Mouse (Mus musculus): ENCODE measurements around the gene 1700028J19Rik.
"Not testable (repeated sequence)": the region's sequence is repeated elsewhere in the genome, so short reads cannot be mapped to it uniquely, and the experiment has no call there.

The 1700028J19Rik gene

DNA sequence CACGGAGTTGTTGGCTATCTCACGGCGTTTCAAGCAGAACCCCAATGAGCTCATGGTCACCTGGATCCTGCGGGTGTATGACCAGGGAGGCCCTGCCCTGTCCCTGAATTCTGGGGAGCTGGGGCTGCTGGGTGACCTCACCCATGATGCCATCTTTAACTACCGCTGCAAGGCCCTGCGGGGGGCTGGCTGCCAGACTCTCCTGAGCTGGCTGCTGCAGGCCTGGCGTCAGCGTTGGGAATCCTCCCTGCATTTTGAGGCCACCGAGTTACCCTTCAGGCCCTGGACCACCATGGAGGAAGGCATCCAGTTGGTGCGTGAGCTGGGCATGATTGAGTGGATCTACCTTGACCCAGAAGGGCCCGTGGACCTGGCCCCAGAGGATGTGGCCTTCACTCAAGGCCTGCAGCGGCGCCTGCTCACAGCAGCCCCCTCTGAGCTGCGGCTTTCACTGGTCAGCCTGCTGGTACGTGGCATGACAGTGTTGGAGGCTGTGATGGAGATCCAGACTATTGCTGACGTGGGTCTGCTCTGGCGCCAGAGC is 4.3 kb upstream of the 1700028J19Rik start:
- not testable (repeated sequence) for DNase-seq (ENCODE audit: low spot score in 2 of 2)

DNA sequence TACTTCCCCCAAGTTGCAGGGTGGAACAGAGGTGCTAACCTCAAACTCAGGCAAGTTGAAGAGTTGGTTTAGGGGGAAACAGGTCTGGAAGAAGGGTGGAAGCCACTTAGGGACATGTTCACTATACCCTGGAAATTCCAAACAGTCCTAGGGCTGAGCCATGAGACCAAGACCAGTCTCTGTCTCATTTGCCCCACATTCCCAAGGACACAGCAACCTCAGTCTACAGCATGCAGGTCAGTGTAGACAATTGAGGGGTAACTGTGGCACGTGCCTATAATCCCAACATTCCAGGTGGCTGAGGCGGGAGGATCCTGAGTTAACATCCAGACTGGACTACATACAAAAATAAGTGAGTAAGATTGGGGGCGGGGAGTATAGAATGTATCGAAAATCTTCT is 2.8 kb upstream of the 1700028J19Rik start:
- no peak for DNase-seq (ENCODE audit: low spot score in 2 of 2)

DNA sequence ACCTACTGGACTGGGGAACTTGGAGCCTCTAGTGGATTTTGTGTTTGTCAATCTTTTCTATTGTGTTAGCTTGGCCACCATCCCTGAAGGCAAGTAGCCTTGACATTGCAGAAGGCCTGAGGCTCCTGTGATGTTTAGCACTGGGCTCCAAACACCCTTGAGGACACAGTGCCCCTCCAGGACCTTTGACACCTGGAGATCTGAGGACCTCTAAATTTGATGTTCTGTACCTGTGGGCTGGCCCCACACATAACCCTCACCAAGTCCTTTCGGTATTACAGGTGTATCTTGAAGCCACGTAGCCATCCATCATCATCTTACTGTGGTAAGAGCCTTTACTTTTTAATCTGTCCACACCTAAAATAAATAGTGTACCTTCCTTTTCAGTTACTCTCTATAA is 1.5 kb upstream of the 1700028J19Rik start:
- no peak for DNase-seq (ENCODE audit: low spot score in 2 of 2)

DNA sequence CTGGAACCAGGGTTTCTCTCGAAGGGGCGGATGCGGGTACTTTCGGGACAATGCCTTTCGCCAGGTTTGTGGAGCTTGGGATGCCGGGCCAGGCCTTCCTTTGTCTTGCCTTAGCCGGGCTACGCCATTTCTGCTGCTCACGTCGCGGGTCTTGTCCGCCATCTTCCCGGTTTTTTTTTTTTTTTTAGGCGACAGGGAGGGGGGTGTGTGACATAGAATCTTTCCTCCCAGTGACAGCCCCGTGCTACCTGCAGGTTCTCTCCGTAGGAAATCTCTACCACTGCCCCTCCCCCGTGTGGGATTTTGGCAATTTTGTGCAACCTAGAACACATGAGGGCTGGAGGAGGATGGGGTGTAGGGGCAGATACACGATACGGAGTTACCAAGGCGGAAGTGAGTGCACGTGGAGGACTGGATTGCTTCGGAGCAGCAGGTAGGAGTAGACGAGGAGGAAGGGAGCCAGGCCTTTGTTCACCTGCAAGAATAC is 532 bp upstream of the 1700028J19Rik start:
- peak; percentile 32 to 70 for DNase-seq (ENCODE audit: low spot score in 2 of 2)

DNA sequence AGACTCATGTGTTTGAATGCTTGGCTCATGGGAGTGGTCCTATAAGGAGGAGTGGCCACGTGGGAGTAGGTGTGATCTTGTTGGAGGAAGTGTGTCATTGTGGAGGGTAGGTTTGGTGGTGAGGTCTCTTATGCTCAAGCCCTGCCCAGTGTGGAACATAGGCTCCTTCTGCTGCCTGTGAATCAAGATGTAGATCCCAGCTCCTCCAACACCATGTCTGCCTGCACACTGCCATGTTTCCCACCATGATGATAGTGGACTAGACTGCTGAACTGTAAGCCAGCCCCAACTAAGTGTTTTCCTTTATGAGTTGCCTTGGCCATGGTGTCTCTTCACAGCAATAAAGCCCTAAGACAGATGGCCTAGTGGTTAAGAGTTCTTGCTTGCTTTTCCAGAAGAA is 2.4 kb downstream of the 1700028J19Rik start:
- DNase-seq (ENCODE audit: low spot score in 2 of 2) = no peak

DNA sequence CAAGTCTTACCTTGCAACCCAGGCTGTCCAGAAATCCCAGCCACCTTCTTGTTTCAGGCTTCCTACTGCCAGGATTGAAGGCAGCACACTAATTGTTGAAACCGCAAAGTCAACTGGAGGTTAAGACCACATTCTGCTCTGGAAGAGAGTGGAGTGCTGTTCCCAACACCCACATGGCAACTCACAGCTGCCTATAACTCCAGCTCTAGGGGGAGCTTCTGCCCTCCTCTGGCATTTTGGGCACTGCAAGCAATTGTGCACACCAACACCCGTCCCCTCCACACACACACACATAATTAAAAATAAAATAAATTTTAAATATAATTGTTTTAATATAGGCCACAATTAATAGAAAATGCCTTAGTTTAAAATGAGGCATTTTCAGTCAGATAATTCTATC is 5.3 kb downstream of the 1700028J19Rik start:
- DNase-seq (ENCODE audit: low spot score in 2 of 2) = no peak

- no peak for DNase-seq (ENCODE audit: low spot score in 2 of 2)
Observed at GRCm38 (mm10) chr7:44240712-44241111, 5.8 kb downstream of the 1700028J19Rik start.

DNA sequence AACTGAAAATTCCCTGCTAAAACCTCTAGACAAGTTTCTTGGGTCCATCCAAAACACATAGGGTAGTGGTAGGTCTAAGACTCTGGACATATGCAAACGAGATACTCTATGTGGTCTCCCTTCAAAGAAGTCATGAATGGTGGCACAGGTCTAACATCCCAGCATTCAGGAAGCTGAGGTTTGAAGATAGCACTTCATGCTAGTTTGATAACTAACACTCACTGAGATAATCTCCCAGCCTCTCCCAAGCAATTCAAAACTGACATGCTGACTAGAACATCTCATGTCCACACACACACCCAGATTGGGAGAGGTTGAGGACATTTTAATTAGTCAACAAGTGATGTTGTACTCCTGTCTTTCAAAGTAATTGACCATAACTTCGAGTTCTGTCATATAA is 6.6 kb downstream of the 1700028J19Rik start:
- no peak for DNase-seq (ENCODE audit: low spot score in 2 of 2)

GRCm38 (mm10) chr7:44235909-44236308 is 10.6 kb downstream of the 1700028J19Rik start, which contains the start of gene Gm36864:
TSS of gene Gm36864 (plus strand) at chr7:44236177.
- no peak for DNase-seq (ENCODE audit: low spot score in 2 of 2)

- DNase-seq (ENCODE audit: low spot score in 2 of 2) = no peak
Observed at GRCm38 (mm10) chr7:44225076-44225475, 21.4 kb downstream of the 1700028J19Rik start, which contains the start of gene Klk1. TSS of gene Klk1 (plus strand) at chr7:44225360.

DNA sequence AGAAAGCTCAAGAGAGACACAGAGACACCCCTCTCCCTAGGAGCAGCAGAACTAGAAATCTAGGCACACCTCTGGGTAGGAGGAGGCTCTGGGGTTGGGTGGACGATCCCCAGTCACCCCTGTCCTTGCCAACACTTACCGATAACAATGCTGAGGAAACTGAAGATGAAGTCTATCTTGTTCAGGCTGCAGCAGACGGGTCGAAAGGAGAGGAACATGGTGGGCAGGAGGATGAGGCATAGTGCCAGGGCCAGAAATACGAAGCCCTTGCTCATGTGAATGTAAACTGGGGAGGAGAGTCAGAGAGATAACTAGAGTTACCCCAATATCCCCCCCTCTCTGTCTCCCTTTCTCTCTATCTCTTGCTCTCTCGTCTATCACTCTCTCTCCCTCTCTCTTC is 24.2 kb downstream of the 1700028J19Rik start:
- DNase-seq (ENCODE audit: low spot score in 2 of 2) = not testable (repeated sequence)

DNA sequence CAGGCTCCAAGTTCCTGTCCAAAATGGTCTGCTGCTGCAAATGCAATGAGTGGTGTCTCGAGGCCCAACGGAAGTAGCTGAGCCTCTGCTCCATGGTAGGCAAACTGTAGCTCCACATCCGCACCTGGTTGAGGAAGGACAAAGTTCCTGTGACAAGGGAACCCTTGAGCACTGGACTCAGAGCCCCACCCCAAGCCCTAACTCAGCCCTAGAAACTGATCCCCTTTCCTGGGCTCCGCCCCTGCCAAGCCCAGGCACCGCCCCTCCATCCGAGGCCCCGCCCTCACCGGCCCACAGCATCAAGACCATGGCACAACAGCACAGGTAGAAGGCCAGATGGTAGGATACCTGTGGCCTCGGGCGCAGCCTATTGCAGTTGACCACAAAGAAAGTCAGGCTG is 24.9 kb downstream of the 1700028J19Rik start:
- not testable (repeated sequence) for DNase-seq (ENCODE audit: low spot score in 2 of 2)

GRCm38 (mm10) chr7:44215645-44216044 is 30.9 kb downstream of the 1700028J19Rik start, which contains the start of gene Klk1b5:
TSS of gene Klk1b5 (plus strand) at chr7:44215945.
- DNase-seq (ENCODE audit: low spot score in 2 of 2) = no peak

DNA sequence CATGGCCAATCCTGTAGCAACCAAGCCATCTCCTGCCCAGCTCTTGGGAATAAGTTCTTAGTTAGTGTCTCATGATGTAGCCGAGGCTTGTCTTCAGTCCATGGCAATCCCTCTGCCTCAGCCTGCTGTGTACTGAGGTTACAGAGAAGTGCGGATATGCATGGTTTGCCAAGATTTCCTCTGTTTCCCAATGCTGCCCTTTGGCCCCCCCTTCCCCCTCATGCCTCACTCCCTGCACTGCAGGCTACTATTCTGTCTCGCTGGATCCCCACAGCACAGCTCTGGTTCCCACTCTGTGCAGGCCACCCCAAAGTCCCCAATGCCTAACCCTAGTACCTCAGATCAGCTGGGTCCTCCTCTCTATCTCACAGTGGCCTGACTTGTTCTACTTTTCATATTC is 38.2 kb downstream of the 1700028J19Rik start:
- DNase-seq (ENCODE audit: low spot score in 2 of 2) = no peak

GRCm38 (mm10) chr7:44207135-44207534 is 39.4 kb downstream of the 1700028J19Rik start, which contains the start of gene Klk1b4:
TSS of gene Klk1b4 (plus strand) at chr7:44207435.
- DNase-seq (ENCODE audit: low spot score in 2 of 2) = not testable (repeated sequence)

DNA sequence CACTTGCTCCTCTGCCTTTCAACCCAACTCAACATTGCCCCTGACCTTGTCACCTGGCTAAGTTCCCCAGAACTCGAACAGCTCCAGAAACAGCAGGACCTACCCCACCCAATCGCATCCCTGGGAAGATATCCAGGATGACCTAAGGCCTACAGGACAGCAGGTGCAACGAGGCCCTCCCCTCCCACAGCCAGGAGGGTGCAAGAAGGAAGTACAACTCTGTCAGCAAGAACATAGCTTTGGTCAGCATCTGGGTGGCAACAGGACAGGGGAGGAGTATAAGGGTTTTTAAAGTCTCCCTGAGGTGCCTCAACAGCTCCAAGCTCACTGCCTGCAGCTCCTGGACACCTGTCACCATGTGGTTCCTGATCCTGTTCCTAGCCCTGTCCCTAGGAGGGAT is 48.6 kb downstream of the 1700028J19Rik start, which contains the start of gene Klk1b3:
Klk1b3 (plus strand) TSS at position 301 of the 400 bp plus-strand sequence.
- DNase-seq (ENCODE audit: low spot score in 2 of 2) = no peak

GRCm38 (mm10) chr7:44193466-44193865 is 53.0 kb downstream of the 1700028J19Rik start:
- not testable (repeated sequence) for DNase-seq (ENCODE audit: low spot score in 2 of 2)

DNA sequence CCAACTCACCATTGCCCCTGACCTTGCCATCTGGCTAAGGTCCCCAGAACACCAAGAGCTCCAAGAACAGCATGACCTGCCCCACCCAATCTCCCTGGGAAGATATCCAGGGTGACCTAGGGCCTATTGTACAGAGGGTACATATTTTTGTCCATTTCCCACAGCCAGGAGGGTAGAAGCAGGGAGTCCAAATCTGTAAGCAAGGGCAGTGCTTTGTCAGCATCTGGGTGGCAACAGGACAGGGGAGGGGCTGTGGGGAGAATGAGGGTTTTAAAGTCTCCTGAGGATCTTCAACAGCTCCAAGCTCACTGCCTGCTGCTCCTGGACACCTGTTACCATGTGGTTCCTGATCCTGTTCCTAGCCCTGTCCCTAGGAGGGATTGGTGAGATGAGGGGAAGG is 58.6 kb downstream of the 1700028J19Rik start, which contains the start of gene Klk1b24:
Klk1b24 (plus strand) TSS at position 301 of the 400 bp plus-strand sequence.
- DNase-seq (ENCODE audit: low spot score in 2 of 2) = not testable (repeated sequence)

DNA sequence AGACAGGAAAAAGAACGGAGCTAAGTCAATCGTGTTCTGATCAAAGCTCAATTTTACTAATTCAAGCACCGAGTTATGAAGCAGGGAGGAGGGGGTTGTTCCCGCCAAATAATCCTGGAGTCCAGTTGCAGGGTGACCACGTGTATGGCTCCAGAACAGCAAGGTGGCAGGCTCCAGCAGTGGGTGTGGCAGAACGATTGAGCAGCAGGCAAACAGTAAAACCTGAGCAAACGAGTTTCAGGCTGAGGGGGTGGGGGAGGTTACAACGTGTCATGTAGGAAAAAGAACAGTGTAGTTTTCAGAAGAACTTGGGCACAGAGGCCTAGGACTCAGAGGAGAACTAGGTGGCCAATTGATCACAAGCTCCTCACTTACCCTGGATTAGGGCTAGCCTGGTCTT is 60.0 kb downstream of the 1700028J19Rik start:
- not testable (repeated sequence) for DNase-seq (ENCODE audit: low spot score in 2 of 2)

All from spleen, postnatal 4 days (tissue).